Mouse (Mus musculus) small intestine, adult 2 months (tissue): Measurements from ENCODE around the gene Apoh. TPM values are rescaled to one million over a fixed set of nuclear protein-coding genes. Genes with fewer than 3 reads are reported as not detected.

Experiments
- H3K27ac ChIP-seq: fragments of 200-500 bp; 2 replicates; pipeline ENCODE4 v1.5.1; 2012; ENCODE audit warnings: low read depth, low read length, control low read depth, inconsistent platforms; ENCODE audit not compliant: insufficient read depth
- H3K27me3 ChIP-seq: fragments of 200-500 bp; 2 replicates; pipeline ENCODE4 v1.6.1; 2012; ENCODE audit warnings: mild to moderate bottlenecking, moderate library complexity, low read length, inconsistent platforms; ENCODE audit not compliant: control insufficient read depth, insufficient read depth
- H3K36me3 ChIP-seq: fragments of 200-500 bp; 2 replicates; pipeline ENCODE4 v1.6.1; 2012; ENCODE audit warnings: mild to moderate bottlenecking, low read length, control low read depth, inconsistent platforms; ENCODE audit not compliant: control insufficient read depth, insufficient read depth
- H3K4me1 ChIP-seq: fragments of 200-500 bp; 2 replicates; pipeline ENCODE4 v1.6.1; 2012; ENCODE audit warnings: low read length, inconsistent platforms, mixed read lengths; ENCODE audit not compliant: control insufficient read depth, insufficient read depth, insufficient read length
- H3K4me3 ChIP-seq: fragments of 200-500 bp; 2 replicates; pipeline ENCODE4 v1.5.1; 2012; ENCODE audit warnings: low read depth, mild to moderate bottlenecking, control low read depth, inconsistent platforms, low read length, moderate library complexity
- CTCF ChIP-seq: fragments of 200-500 bp; IDR thresholded peaks from 2 replicates; pipeline ENCODE4 v1.5.1; 2012; ENCODE audit warnings: low read depth, mild to moderate bottlenecking, control low read depth, inconsistent platforms, low read length, moderate library complexity, mixed read lengths; ENCODE audit not compliant: insufficient replicate concordance, insufficient read length; ENCODE audit errors: extremely low read depth
- POLR2A ChIP-seq: fragments of 200-500 bp; IDR thresholded peaks from 2 replicates; pipeline ENCODE4 v1.6.1; 2012; ENCODE audit warnings: low read depth, mild to moderate bottlenecking, control low read depth, inconsistent platforms, low read length, moderate library complexity
- WGBS: fragments of 180-500 bp; shearing (Covaris S2); methylation state at CpG from one replicate; pipeline ENCODE4 v1.1.7; 2018; 5-methylcytosine and 5-hydroxymethylcytosine counted together
- polyA plus RNA-seq: library from polyadenylated mRNA; depleted of rRNA; stranded (reverse); fragments of >200 nt; gene quantifications from 2 replicates; pipeline ENCODE4 v1.2.3, GENCODE M21; 2012; rRNA removed

Apoh gene
- 3.4 TPM in 1 of 2 replicates, not detected in the other for polyA plus RNA-seq

DNA sequence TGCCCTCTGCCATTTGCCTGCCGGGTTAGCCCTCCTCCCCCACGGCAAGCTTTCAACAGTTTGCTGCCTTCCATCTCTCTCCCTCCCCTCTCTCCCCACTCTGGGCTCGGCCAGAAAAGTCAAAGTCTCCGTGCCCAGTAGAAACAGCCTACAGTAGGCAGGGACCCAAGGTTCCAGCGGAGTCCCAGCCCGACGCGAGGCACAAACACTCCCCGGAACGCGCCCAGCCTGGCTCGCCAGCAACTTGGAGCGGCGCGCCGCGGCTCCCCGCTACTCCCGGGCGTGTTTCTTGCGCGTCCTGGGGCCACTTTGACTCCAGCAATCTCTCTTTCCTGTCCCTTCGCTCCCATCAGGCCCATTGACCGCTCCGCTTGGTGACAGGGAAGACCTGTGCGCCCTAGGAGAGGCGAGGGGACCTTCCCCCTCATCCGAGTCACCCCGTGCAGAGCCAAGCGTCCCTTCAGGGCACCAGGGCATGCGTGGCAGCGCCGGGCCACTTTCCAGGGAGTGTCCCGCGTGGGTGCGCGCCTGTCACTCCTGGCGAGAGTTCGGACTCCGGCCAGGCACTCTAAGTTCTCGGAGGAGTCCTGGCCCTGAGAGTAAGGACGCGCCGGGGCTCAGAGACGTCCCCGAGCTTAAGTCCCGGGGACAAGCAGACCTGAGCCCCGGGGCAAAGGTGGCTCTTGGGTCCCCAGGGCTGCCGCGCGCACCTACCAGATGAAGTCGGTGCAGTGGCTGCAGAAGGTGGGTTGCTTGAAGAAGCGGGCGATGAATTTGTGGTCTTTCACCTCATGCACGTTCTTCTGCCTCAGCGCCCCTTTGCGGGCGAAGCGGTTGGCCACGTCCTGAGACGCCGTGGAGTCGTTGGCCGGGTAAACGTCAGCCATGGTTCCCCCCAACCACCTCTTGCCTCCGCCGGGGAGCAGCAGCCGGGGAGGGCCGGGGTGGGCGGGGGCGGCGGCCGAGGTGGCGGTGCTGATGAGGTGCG, at the start of gene Apoh:
Apoh (plus strand) TSS at position 574 of the 988 bp plus-strand sequence.
- peak within 1 kb of the TSS; percentile 88 for H3K27ac ChIP-seq
- WGBS, result under 1% methylated on average over 75 of the region's 75 CpGs

DNA sequence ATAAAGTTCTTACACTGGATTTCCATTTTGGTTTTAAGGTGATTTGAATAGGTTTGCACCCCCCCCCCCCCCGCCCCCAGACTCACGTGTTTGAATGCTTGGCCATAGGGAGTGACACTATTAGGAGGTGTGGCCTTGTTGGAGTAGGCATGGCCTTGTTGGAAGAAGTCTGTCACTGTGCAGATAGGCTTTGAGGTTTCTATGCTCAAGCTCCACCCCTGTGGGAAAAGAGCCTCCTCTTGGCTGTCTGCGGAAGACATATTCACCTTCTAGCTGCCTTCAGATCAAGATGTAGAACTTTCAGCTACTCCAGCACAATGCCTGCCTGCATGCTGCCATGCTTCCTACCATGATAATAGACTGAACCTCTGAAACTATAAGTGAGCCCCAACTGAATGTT, 49.3 kb upstream of the Apoh start:
- Histone ChIP-seq H3K27me3 (no peaks in the 10 kb centered on the region), H3K27ac (peak overlapping the region; percentile 67), H3K4me3 (no peak overlapping the region), H3K4me1 (peaks cover 8% of the 10 kb centered on the region; the same call in 1 of the 2 replicates), H3K36me3 (0 out of 2 replicates have a peak, but pooled peaks cover under 1% of the 10 kb centered on the region)
- WGBS, result 38% methylated on average over 3 of the region's 3 CpGs
- TF ChIP-seq CTCF (no peak), POLR2A (no peak)

More for the DNA sequence above, at the start of gene Apoh:
- no peak for TF ChIP-seq CTCF
- no peak; the same call in 1 of the 2 replicates for TF ChIP-seq POLR2A
- Histone ChIP-seq H3K27me3 (no peaks in the 10 kb centered on the region), H3K4me1 (peaks cover 5% of the 10 kb centered on the region; the same call in 1 of the 2 replicates), H3K36me3 (peaks cover 6% of the 10 kb centered on the region), H3K4me3 (peak within 1 kb of the TSS; percentile 94)

DNA sequence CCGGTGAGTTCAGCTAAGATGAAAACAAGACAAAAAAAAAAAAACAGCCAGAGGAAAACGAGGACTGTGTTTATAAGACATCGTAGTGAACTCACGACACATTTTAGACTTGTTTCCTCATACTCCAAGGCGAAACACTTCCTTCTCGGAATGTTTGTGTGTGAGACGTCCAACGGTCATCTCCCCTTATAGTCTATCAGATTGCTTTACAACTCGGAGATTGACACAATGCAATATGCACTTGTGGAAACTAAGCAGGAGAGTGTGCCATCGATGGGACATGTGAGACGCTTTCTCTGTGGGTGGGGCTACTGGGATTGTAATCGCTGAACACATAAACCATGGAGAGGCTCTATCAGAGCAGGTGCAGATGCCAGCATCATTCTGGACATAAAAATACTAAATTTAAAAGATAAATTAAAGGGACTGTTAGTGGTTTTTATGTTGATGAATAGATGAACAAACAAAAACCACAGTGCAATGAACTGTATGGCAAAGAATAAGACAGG, 48.8 kb upstream of the Apoh start:
- TF ChIP-seq POLR2A, result no peak
- TF ChIP-seq CTCF, result no peak
- Histone ChIP-seq H3K4me1 (peaks cover 8% of the 10 kb centered on the region; the same call in 1 of the 2 replicates), H3K27ac (peak overlapping the region; percentile 67), H3K4me3 (no peak overlapping the region), H3K36me3 (0 out of 2 replicates have a peak, but pooled peaks cover 3% of the 10 kb centered on the region), H3K27me3 (no peaks in the 10 kb centered on the region)
- WGBS, result 31% methylated on average over 12 of the region's 12 CpGs

DNA sequence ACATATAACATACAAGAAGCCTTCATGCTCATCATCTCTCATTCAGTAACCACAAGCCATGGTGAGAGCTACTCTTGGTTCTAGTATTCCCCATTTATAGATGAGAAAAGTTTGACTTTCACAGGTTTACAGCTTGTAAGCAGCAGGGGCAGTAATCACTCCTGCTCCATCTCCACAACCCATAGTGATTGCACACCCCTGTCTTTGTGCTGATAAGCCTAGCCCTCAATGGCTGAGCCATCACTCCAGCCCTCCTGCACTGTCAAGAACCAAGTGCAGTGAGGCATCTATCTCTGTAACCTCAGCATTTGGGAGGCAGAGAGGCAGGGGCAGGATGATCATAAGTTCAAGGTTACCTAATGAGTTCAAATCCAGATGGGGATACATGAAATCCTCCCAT, 47.8 kb upstream of the Apoh start:
- H3K27me3 ChIP-seq, result no peaks in the 10 kb centered on the region
- TF ChIP-seq POLR2A (no peak), CTCF (no peak)
- peaks cover 6% of the 10 kb centered on the region; the same call in 1 of the 2 replicates for H3K36me3 ChIP-seq
- H3K4me1 ChIP-seq, result peaks cover 8% of the 10 kb centered on the region; the same call in 1 of the 2 replicates
- no peak overlapping the region for H3K27ac ChIP-seq
- H3K4me3 ChIP-seq, result no peak overlapping the region

DNA sequence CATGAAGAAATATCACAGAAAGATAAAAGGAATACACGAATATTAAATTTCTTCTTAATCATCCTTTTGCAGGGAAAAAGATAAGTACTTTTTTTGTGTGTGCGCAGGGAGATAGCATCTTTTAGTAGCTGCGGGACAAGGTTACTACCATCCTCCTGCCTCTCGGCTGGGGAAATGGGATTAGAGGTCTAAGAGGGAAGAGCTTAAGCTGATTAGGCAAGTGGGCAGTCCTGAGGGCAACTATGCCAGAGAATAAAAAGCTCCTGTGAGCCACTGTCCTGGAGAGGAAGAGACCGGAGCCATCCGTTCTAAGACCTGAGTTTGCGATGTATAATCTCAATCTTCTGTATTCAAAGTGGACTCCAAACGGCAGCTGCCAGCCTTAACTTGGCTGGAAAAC, 45.2 kb upstream of the Apoh start:
- H3K36me3 ChIP-seq, result peaks cover 6% of the 10 kb centered on the region; the same call in 1 of the 2 replicates
- no peak overlapping the region for H3K27ac ChIP-seq
- H3K4me1 ChIP-seq, result peaks cover 8% of the 10 kb centered on the region; the same call in 1 of the 2 replicates
- no peak for TF ChIP-seq POLR2A
- TF ChIP-seq CTCF, result no peak
- no peaks in the 10 kb centered on the region for H3K27me3 ChIP-seq
- 86% methylated on average over 8 of the region's 8 CpGs for WGBS
- no peak overlapping the region for H3K4me3 ChIP-seq

DNA sequence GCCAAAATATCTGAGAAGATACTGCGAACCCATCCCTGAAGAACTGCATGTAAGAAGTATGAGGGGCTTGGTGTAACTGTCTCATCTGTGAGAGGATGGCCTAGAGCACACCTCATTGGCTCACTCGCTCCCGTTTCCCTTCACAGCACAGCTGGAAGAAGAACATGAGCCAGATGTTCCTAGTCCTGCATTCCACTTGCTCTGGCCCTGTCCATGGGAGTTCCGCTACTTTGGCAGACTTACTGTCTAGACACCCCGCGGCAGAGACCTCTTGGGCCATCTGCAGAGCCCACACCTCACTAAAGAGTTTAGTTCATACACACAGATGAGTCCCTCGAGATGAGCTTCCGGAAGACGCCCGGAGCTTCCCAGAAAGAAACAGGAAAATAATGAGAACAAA, 43.2 kb upstream of the Apoh start:
- TF ChIP-seq POLR2A (no peak), CTCF (no peak)
- Histone ChIP-seq H3K27me3 (no peaks in the 10 kb centered on the region), H3K27ac (no peak overlapping the region), H3K4me3 (no peak overlapping the region), H3K4me1 (peaks cover 17% of the 10 kb centered on the region), H3K36me3 (peaks cover 11% of the 10 kb centered on the region)
- 90% methylated on average over 10 of the region's 10 CpGs for WGBS

DNA sequence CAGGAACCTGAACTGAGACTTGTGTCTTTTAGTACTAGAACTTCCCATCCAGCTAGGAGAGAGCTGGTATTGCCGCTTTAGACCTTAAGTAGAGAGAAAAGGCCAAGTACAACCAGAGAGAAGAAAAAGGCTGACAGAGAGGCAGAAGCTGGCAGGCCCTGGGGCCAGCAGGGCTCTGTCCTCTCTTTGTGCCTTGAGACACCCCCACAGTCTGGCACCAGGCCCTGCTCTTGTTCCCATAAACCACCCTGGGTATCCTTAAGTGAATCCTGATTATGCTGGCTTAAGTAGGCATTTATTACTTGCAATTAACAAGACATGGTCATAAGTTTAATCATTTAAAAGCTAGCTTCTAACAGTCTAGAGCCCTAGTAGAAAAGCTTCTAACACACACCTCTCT, 42.7 kb upstream of the Apoh start:
- WGBS, result 86% methylated on average over 1 of the region's 1 CpGs
- Histone ChIP-seq H3K36me3 (peaks cover 11% of the 10 kb centered on the region), H3K27ac (no peak overlapping the region), H3K27me3 (no peaks in the 10 kb centered on the region), H3K4me1 (peaks cover 19% of the 10 kb centered on the region), H3K4me3 (no peak overlapping the region)
- TF ChIP-seq POLR2A, result no peak
- no peak for TF ChIP-seq CTCF
